In genomic region chr6:21798581-21798980, GRCm38 (mm10) we compare ENCODE assay signal across 13 mouse cellular contexts. TPM values are rescaled to one million over a fixed set of nuclear protein-coding genes. Genes with fewer than 3 reads are reported as not detected.
DNase-seq lines count a peak whose midpoint lies in the region; ATAC-seq and TF ChIP-seq lines count a peak whose summit lies in the region.
"Had no signal": no experiment of that assay in that cellular context is flagged by ENCODE, and none has a peak within 500 bp of the region (broad histone marks: within the 10 kb centered on the region; RNA-seq: fewer than 3 reads in every experiment).

No protein-coding gene starts in this region.

- no peak overlapping the region for H3K9ac ChIP-seq in liver, postnatal 0 days (replicated peaks)
- no peak overlapping the region for H3K9ac ChIP-seq in forebrain, embryonic 13.5 days
- H3K9ac ChIP-seq: liver, embryonic 15.5 days; neural tube, embryonic 13.5 days had no signal

- peak; percentile 7 for DNase-seq in gastrocnemius, adult 18-20 months (ENCODE audit: low spot score)
- DNase-seq in gastrocnemius, postnatal 4 days (ENCODE audit: low spot score in 2 of 2): no peak
- no peak for DNase-seq in liver, postnatal 0 days
- DNase-seq in liver: no peak
- DNase-seq in kidney, postnatal 25 days: peak; percentile 73 to 80
- DNase-seq in spleen, postnatal 36 days (ENCODE audit: low spot score in 2 of 2): no peak
- DNase-seq: midbrain, embryonic 14.5 days; thymus, postnatal 36 days had no signal

- H3K27ac ChIP-seq in liver, postnatal 0 days (ENCODE audit: low read depth): 0 out of 2 replicates have a peak overlapping the region, but pooled peaks have one; percentile 44
- H3K27ac ChIP-seq in forebrain, embryonic 13.5 days: no peak overlapping the region
- H3K27ac ChIP-seq: liver, embryonic 15.5 days; neural tube, embryonic 13.5 days had no signal

- no peaks in the 10 kb centered on the region for H3K4me1 ChIP-seq in liver, postnatal 0 days (ENCODE audit: insufficient read depth)
- peaks cover under 1% of the 10 kb centered on the region; the same call in 1 of the 2 replicates for H3K4me1 ChIP-seq in forebrain, embryonic 13.5 days

- peak; percentile 55; the same call in 1 of the 2 replicates for ATAC-seq in liver, postnatal 0 days
- 0 out of 2 replicates have a peak, but pooled peaks have one; percentile 9 for ATAC-seq in megakaryocyte progenitor cell, adult 5-6 weeks (replicated peaks; ENCODE audit: poor library complexity)
- ATAC-seq in forebrain, embryonic 13.5 days: no peak

- H3K27me3 ChIP-seq in liver, postnatal 0 days (ENCODE audit: insufficient read depth, low read length): no peaks in the 10 kb centered on the region
- no peaks in the 10 kb centered on the region for H3K27me3 ChIP-seq in forebrain, embryonic 13.5 days
- H3K27me3 ChIP-seq: liver, embryonic 15.5 days; neural tube, embryonic 13.5 days had no signal

- H3K36me3 ChIP-seq in liver, postnatal 0 days (replicated peaks; ENCODE audit: insufficient read depth, low read length): no peaks in the 10 kb centered on the region; the same call in 1 of the 2 replicates
- peaks cover 17% of the 10 kb centered on the region for H3K36me3 ChIP-seq in forebrain, embryonic 13.5 days (ENCODE audit: poor library complexity, severe bottlenecking)
- H3K36me3 ChIP-seq: G1E had no signal

- no peak for TF ChIP-seq EP300 in liver, postnatal 0 days (IDR thresholded peaks at IDR 0.05; ENCODE audit: low read depth)

- no peaks in the 10 kb centered on the region for H3K9me3 ChIP-seq in liver, postnatal 0 days (ENCODE audit: low read length)
- H3K9me3 ChIP-seq in forebrain, embryonic 13.5 days (replicated peaks): no peaks in the 10 kb centered on the region
- H3K9me3 ChIP-seq: G1E; liver, embryonic 15.5 days; neural tube, embryonic 13.5 days had no signal

- no peak for TF ChIP-seq CTCF in liver, postnatal 0 days (IDR thresholded peaks at IDR 0.05; ENCODE audit: low read depth)

- no peak overlapping the region for H3K4me2 ChIP-seq in liver, postnatal 0 days (ENCODE audit: low read depth, low read length)
- H3K4me2 ChIP-seq in forebrain, embryonic 13.5 days: no peak overlapping the region
- H3K4me2 ChIP-seq: liver, embryonic 15.5 days; neural tube, embryonic 13.5 days had no signal

- WGBS in liver, postnatal 0 days (ENCODE audit: insufficient replicate concordance): 58% methylated on average over 9 of the region's 9 CpGs
- 89% methylated on average over 9 of the region's 9 CpGs for WGBS in forebrain, embryonic 13.5 days

- no peak overlapping the region for H3K4me3 ChIP-seq in liver, postnatal 0 days (ENCODE audit: low read depth, low read length)
- H3K4me3 ChIP-seq in forebrain, embryonic 13.5 days: no peak overlapping the region
- H3K4me3 ChIP-seq: liver, embryonic 15.5 days; neural tube, embryonic 13.5 days had no signal

RNA-seq across cellular contexts. Expression of gene Tspan12, which starts 53.7 kb away (rescaled TPM):
- 10 to 100 TPM; 11.7 to 13.3 TPM for total RNA-seq in gastrocnemius, adult 18-20 months (2021)
- total RNA-seq in gastrocnemius, postnatal 4 days (2021): 10 to 100 TPM; 65.4 to 74.0 TPM
- 117 and 133 TPM in 2 replicates for polyA plus RNA-seq in liver, postnatal 0 days (2015; fragmentation: Nextera tagmentation; extraction: Ambion mirVana)
- total RNA-seq in megakaryocyte progenitor cell, adult 5-6 weeks (2015): 0.12 TPM in 1 of 2 replicates, not detected in the other
- total RNA-seq in megakaryocyte progenitor cell, adult 5-6 weeks (2017): 0.07 TPM in 1 of 2 replicates, not detected in the other
- 64.1 and 67.3 TPM in 2 replicates for polyA plus RNA-seq in forebrain, embryonic 13.5 days (2015; fragmentation: Nextera tagmentation; extraction: Ambion mirVana)

Comparison
In these comparisons a context has a peak if more than half of its experiments do, and no peak if none do; other contexts are left out.
1. DNase-seq: peak in gastrocnemius, adult 18-20 months (single experiment) and kidney, postnatal 25 days (2 of 2); none in gastrocnemius, postnatal 4 days (0 of 2), liver, postnatal 0 days (single experiment), liver (single experiment) and spleen, postnatal 36 days (0 of 2).
2. RNA of gene Tspan12, which starts 53.7 kb away (total RNA-seq): 65.4 to 74.0 TPM in gastrocnemius, postnatal 4 days and 11.7 to 13.3 TPM in gastrocnemius, adult 18-20 months; 0.07 to 0.12 TPM in megakaryocyte progenitor cell, adult 5-6 weeks; every median in the first group is over 10 times any median in the second.